Mouse (Mus musculus) forebrain, embryonic 12.5 days (tissue): ENCODE measurements around the gene Ncapd3. TPM values are rescaled to one million over a fixed set of nuclear protein-coding genes. Genes with fewer than 3 reads are reported as not detected.

ENCODE experiments used
- ATAC-seq: fragments of 200-750 bp; cut with Nextera tagmentation; 2 replicates; pipeline ENCODE4 v1.8.0; 2017; ENCODE audit warnings: moderate TSS enrichment; ENCODE audit not compliant: low FRiP score
- H3K27ac ChIP-seq: fragments of 300-500 bp; sonication (generic); 2 replicates; pipeline ENCODE4 v1.5.1; 2016; ENCODE audit warnings: mild to moderate bottlenecking
- H3K27me3 ChIP-seq: fragments of 300-500 bp; sonication (generic); 2 replicates; pipeline ENCODE4 v1.6.1; 2016; ENCODE audit warnings: mild to moderate bottlenecking
- H3K36me3 ChIP-seq: fragments of 300-500 bp; sonication (generic); replicated peaks from 2 replicates; pipeline ENCODE4 v1.6.1; 2016; ENCODE audit warnings: mild to moderate bottlenecking
- H3K4me1 ChIP-seq: fragments of 300-500 bp; sonication (generic); 2 replicates; pipeline ENCODE4 v1.6.1; 2016
- H3K4me2 ChIP-seq: fragments of 300-500 bp; sonication (generic); 2 replicates; pipeline ENCODE4 v1.6.1; 2016; ENCODE audit warnings: mild to moderate bottlenecking, moderate library complexity
- H3K4me3 ChIP-seq: fragments of 300-500 bp; sonication (generic); replicated peaks from 2 replicates; pipeline ENCODE4 v1.5.1; 2016; ENCODE audit warnings: mild to moderate bottlenecking
- H3K9ac ChIP-seq: fragments of 300-500 bp; sonication (generic); 2 replicates; pipeline ENCODE4 v1.6.1; 2016; ENCODE audit warnings: mild to moderate bottlenecking
- H3K9me3 ChIP-seq: fragments of 300-500 bp; sonication (generic); 2 replicates; pipeline ENCODE4 v1.6.1; 2016
- WGBS: fragments of 180-500 bp; shearing (Covaris S2); methylation state at CpG from one replicate; pipeline ENCODE4 v1.1.7; 2016; 5-methylcytosine and 5-hydroxymethylcytosine counted together
- polyA plus RNA-seq: library from polyadenylated mRNA; unstranded; fragments of >200 nt; fragmentation: Nextera tagmentation; extraction: Ambion mirVana; gene quantifications from 2 replicates; pipeline ENCODE4 v1.2.1, GENCODE M21; 2016

The Ncapd3 gene
- polyA plus RNA-seq, 1 experiment from 2014 or later, result 41.1 TPM

GRCm38 (mm10) chr9:27136651-27137050 is 106.7 kb downstream of the Ncapd3 start:
- Histone ChIP-seq H3K27me3 (no peaks in the 10 kb centered on the region), H3K4me1 (no peaks in the 10 kb centered on the region), H3K9me3 (no peaks in the 10 kb centered on the region), H3K36me3 (peaks cover 21% of the 10 kb centered on the region), H3K9ac (no peak overlapping the region), H3K27ac (no peak overlapping the region), H3K4me2 (no peak overlapping the region), H3K4me3 (no peak overlapping the region)
- ATAC-seq, result no peak
- WGBS, result 91% methylated on average over 8 of the region's 8 CpGs

DNA sequence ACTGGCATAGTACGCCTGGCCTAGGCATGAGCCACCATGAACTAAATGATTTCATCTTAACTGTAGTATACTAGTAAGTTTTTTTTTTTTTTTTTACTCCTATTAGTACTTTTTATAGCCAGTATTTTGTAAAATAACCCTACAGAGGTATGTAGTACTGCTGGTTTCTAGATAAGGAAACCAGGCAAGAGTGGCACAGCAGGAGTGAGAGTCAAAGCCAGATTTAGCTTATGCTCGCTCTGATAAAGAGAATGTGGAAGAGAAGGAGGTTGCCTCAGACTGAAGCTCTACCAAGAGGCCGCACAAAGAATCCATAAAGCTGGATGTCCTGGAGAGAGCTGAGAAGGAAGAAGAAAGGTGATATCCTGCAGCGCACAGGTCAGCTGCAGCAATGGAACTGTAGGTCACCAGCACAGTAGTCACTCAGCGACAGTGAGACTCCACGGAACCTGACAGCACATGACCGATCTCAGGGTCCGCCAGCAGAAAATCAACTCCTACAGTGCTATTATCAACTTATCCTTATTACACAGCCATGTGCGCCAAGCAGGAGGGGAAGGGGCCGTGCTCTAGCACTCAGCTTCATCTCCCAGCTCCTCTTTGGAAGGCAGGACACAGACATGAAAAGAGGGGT is 110.6 kb downstream of the Ncapd3 start:
- WGBS, result 92% methylated on average over 10 of the region's 10 CpGs

DNA sequence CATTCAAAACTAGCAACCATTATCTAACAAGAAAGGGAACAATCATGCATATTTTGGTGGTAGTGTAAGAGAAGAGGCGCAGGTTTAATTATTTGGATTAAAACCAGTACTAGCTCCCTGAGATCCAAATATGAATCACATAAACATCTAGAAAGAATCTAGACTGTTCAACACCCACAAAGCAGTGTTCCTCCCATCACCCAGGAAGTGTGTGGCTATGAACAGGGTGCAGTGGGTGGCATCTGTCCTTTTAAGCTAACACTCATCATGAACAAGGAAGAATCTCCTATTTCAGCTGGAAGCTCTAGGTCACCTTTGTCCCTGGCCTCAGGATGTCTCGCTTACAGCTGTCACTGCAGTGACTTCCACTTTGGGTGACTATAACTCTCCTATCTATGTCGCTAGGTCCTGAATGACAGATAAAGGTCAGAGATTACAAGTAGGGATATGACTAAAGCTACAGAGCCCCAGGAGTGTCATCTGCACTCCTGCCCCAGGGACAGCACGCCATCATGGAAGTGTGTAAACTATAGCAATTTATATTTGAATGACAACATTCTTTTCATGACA is 114.4 kb downstream of the Ncapd3 start:
- no peak overlapping the region for H3K4me3 ChIP-seq
- 85% methylated on average over 4 of the region's 4 CpGs for WGBS
- ATAC-seq, result no peak
- H3K9ac ChIP-seq, result no peak overlapping the region
- no peak overlapping the region for H3K4me2 ChIP-seq
- H3K9me3 ChIP-seq, result no peaks in the 10 kb centered on the region
- peaks cover 28% of the 10 kb centered on the region for H3K4me1 ChIP-seq
- no peak overlapping the region for H3K27ac ChIP-seq
- no peaks in the 10 kb centered on the region for H3K27me3 ChIP-seq
- peaks cover 47% of the 10 kb centered on the region for H3K36me3 ChIP-seq

More for the DNA sequence above, 110.6 kb downstream of the Ncapd3 start:
- peaks cover 35% of the 10 kb centered on the region for H3K36me3 ChIP-seq
- no peak overlapping the region for H3K4me3 ChIP-seq
- H3K9me3 ChIP-seq, result no peaks in the 10 kb centered on the region
- no peak overlapping the region for H3K9ac ChIP-seq
- no peaks in the 10 kb centered on the region for H3K27me3 ChIP-seq
- ATAC-seq, result no peak
- H3K4me2 ChIP-seq, result no peak overlapping the region
- peaks cover 6% of the 10 kb centered on the region; the same call in 1 of the 2 replicates for H3K4me1 ChIP-seq
- no peak overlapping the region for H3K27ac ChIP-seq

Other genes starting within 250 kb of the Ncapd3 start
- 3.3 and 4.2 TPM in 2 replicates for gene Glb1l2, start 223.7 kb upstream of the Ncapd3 start, polyA plus RNA-seq
- gene Glb1l3, start 169.3 kb upstream of the Ncapd3 start, polyA plus RNA-seq, result not detected in 2 replicates
- gene Gm1110, start 107.1 kb upstream of the Ncapd3 start, polyA plus RNA-seq, result 0.19 TPM in 1 of 2 replicates, not detected in the other
- 40.2 and 43.5 TPM in 2 replicates for gene Acad8, start 30.6 kb upstream of the Ncapd3 start, polyA plus RNA-seq
- gene Thyn1, start 30.5 kb upstream of the Ncapd3 start, polyA plus RNA-seq, result 147 and 148 TPM in 2 replicates
- gene Vps26b, start 110 bp upstream of the Ncapd3 start, polyA plus RNA-seq, result 60.6 and 61.2 TPM in 2 replicates
- gene Jam3, start 125.2 kb downstream of the Ncapd3 start, polyA plus RNA-seq, result 146 and 155 TPM in 2 replicates